Mouse (Mus musculus) adrenal gland (tissue): ENCODE results near the gene Smarca2.

Experiments
- intact Hi-C: fragments of 180-260 bp; cut with DNase I; formaldehyde crosslinking; loops from one replicate; pipeline ENCODE4 v1.15.1; 2025

Gene Smarca2

DNA sequence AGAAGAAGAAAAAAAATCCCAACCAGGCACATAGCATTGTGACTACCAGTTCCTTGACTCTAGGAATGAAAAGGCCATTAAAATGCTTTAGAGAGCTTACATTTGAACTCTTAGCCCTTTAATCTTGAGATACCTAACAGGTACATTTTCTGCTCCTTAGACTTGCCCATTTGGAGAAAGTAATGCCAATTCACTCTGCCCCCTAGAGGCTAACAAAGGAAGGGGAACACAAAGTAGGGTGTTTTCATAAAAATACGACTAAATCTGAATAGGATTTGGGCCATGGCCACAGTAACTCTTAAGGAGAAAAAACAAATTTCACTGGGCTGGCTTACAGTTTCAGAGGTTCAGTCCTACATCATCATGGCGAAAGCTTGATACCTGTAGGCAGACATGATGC is 77.9 kb downstream of the Smarca2 start:
- intact Hi-C loops: no loop called here

DNA sequence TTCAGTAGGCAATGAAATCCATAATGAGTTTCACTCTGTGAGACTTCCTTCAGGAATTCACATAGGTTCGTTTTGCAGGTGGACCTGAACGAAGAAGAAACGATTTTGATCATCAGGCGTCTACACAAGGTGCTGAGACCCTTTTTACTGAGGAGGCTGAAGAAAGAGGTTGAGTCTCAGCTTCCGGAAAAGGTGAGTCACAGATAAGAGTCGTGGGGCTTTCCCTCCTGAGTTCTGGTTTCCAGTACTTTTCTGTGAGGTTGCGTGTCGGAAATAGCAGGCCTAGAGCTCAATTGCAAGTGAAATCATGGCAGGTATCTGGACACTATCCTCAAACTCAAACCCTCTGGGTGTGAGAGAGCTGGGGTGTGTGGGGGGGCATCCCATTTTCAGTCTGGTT is 78.9 kb downstream of the Smarca2 start:
- intact Hi-C loops: no loop called here

DNA sequence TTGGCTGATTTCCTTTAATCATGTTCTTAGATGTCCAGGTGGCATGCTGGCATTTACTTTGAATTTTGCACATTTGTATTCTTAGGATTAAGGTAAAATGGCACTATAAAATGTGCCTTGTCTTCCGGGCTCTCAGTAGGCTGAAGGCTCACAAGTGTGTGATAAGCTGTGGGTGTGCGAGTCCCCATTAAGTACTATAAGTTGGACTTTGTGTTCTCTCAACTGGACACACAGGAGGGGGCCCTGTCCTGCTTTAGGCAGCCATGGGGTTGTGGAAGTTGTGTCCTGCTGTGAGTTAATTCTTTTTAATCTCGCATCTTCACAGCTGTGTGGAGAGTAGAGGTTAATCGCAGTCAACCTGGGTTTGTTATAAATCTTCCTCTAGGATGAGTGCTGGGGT is 85.7 kb downstream of the Smarca2 start:
- intact Hi-C loops: no loop called here

DNA sequence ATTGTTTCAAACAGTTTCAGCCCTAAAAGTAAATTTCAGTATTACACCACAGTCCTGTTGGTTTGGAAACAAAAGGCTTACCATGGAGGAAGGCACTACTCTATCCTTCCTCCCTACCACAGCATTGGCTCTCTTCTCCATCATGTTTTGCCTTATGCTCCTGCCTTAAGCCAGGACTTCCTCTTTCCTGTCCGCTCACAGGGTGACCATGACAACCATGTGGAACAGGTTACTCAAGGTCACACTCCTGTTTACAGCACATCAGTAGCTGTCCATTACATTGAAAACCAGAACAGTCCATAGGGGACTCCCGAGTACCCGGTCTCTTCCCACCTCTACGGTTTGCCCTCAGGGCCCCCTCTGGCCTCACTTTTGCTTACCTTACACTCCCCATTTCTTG is 92.3 kb downstream of the Smarca2 start:
- intact Hi-C loops: no loop called here

DNA sequence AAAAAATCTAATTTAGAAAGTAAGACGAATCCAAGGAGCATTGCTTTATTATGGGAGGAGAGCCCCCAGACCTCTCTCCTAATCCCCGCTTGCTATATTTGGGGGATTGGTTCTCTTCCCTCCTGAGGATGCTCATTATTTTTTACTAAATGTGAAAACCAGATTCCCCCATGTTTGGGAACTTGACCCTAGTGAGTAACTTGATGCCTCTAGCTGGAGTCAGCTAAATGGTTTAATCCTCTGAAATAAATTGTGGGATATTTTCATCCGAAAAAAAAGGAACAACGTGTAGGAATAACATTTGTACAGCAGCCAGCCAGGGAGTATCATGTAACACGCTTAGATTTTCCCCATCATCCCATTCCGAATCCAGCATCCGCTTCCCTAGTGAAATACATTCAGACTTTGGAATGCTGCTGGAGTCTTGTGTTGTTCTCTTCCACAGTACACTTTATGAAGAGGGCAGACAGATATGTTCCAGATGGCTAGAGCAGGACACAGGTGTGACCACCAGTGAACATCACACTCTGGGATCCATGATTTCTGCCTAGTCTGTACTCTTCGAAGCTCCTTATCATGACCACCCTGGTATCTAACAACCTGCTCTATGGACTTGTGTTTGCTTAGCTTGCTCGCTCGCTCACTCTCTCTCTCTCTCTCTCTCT is 99.8 kb downstream of the Smarca2 start:
- intact Hi-C loops: no loop called here

DNA sequence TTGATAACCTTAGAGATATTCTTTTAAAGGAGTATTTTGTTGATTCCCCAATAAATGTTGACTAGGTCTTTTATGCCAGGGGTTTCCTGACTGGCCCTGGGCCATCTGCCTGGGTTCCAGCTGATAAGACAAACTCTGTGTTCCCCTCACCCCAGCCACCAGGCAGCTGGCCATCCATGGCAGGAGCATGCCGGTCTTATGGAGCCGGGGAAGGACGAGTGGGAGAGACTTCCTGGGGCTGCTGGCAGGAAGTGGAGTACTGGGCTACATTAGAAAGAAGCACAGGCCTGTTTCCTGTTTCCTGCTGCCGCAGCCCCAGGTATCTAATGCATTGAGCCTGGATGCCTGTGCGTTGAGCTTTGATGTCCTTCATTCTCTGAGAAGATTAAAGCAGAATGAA is 102.1 kb downstream of the Smarca2 start:
- intact Hi-C loops: no loop called here

DNA sequence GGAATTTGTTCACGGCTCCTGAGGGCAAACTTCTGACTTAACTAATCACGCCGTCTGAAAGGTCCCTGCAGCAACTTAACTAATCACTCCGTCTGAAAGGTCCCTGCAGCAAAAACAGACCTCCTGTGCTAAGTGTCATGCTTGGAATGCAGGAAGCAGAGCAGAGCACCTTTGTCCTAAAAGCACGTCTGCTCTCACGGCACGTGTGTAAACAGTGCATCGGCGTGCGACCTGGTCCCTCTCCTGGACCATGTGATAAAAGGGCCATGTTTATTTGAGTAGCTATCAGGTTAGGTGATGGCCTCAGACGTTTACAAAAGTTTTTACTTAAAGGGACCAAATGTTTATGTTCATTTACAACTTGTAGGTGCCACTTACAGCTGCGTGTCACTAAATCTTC is 104.2 kb downstream of the Smarca2 start:
- intact Hi-C loops: no loop called here

DNA sequence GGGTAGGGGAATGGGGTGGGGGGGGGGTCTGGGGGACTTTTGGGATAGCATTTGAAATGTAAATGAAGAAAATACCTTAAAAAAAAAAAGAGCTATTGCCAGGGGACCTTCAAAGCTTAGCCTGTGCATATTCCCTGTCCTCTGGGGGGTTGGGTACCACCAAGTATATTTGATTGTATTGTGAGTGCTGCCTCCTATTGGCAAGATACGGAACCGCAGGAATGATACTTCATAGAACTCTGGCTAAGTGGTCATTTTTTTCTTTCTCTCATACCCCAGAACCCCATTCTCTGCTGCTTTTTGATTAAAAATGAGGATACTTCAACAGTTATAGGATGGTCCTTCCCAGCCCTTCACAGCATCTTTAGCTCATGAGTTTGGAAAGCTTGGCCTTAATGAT is 106.4 kb downstream of the Smarca2 start:
- intact Hi-C loops: no loop called here

DNA sequence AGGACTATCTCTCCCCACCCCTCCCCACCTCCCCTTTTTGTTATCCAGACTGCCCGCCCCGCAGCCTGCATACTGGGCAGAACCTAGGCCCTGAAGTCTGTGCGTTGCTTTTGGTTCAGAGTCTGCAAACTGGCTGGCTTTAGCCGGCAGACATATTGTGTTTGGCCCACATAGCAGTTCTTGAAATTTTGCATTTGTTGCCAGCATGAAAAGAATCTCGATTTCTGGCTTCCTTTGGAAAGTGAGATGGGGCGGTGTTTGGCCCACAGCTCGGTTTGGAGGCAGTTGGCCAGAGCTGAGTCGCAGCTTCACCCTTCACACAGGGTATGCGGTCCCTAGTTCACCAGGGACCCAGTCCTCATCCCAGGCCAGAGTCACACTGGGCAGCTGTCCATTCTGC is 111.4 kb downstream of the Smarca2 start:
- intact Hi-C loops: no loop called here

DNA sequence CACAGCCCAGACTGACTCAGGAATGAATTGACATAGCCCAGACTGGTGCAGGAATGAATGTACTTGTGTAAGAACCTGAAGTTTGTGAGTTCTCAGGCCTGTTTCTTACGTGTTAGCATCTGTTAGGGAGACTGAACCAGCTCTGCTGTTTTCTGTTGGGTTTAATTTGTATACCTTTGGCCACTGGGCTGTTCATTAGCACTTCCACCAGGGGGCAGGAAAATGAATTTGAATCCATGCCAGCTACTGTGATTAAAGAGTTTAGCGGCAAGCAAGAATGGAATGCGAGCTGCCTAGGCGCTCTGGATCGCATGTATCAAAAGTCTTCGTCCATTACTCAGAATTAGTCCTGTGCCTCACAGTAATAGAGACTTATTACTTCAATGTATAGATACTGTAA is 113.4 kb downstream of the Smarca2 start:
- intact Hi-C loops: no loop called here

DNA sequence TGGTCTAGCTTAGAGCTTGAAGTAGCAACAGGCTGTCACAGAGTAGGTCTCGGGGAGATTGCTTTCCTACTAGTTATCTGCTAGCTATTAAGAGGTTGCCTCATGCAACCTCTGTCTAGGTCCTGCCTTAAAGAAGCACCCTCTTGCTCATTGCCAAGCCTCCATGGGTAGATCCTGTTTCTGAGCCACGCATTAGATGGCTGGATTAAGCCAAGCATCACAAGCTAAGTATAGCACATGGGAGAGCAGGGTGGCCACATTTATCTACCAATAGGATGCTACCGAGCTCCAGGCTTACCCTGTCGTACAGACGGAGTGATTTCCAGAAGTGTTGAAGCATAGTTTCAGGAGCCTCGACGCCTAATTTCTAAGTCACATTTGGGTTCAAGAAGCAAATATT is 114.3 kb downstream of the Smarca2 start:
- intact Hi-C loops: no loop called here

DNA sequence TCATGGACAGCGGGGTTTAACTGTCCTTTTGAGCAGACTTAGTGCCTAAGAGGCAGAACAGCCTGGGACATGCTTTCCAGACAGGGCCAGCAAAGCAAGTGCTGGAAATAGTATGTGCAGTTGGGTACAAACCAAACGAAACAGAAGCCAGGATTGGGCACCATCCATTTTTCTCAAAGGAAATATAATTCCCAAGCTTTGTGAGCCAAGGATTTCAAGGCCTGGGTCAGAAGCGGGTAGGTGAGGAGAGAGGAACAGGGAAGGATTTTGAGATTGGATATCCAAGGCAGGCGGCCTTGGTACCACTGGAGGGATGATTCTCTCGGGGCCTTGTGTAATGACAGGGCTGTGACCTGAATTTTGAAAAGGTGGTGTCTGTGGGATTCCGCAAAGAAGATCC is 116.9 kb downstream of the Smarca2 start:
- intact Hi-C loops: no loop called here

DNA sequence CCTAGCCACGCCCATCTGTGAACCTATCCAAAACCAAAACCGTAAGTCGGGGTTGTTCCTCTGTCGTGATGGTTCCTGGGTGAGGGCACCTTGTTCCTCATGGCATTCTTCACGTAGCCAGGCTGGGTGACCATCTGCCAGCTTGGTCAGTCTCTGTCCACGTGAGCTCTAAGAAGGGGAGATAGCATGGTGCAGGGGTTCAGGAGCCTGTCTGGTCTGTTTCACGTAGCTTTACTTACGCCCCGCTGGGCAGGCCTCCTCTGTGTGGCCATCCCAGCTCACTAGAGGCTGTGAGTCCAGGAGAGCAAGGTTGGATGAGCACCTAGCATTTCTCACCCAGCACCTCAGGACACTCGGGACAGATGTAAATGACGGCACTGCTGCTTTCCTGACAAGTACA is 119.0 kb downstream of the Smarca2 start:
- intact Hi-C loops: no loop called here

DNA sequence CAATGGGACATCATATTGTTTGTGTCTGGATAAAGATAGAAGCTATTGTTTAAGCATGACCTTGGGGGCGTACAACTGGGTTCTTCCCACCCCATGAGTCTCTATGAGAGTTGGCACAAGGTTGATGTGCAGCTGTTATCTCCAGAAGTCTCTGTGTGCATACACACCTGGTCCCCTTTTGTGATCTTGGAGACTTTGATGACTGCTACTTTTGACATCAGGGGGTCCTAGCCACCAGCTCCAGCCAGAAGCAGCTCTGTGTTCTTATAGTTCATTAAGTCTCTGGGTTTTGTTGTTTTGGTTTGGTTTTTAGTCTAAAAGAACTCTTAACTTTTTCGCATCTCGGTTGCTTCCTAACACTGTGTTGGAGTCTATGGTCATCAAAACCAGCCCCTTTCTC is 119.8 kb downstream of the Smarca2 start:
- intact Hi-C loops: no loop called here

DNA sequence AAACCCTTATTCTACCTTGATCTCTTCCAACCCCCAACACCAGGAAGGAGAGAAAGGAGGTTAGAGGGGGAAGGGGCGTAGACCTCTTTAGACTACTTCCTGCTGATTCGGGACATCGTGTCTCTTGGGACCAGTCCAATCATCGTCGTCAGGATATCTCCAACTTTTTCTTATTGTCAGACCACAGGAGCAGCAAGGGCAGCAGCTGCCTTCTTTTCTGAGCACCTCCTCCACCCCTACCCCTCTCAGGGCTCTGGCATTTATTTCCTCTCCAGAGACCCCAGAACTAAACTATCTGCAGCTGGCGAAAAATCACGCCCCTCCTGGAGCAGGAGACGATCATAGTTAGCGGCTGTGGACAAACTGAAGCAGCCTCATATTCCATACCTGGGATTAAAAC is 122.9 kb downstream of the Smarca2 start:
- intact Hi-C loops: no loop called here

DNA sequence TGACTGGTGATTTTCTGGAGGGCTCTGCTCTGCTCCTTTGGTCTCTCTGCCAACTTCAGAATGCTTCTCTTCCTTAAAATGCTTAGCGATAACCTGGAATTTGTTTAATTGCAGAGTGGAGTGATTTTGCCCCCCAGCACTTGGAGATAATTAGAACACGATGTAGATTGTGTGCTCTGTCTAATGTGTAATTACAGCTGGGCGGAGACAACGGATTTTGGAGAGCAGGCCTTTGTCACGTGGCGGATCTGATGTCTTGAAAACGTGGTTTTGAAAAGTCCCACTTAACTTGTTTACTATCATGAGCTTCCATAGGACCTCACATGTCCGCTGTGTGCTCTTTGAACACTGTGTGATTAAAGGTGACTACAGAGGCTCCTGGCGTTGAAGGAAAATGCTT is 125.6 kb downstream of the Smarca2 start:
- intact Hi-C loops: loop anchor here (5.0 kb wide), 1 partner anchor 102 kb away; no protein-coding TSS in a partner anchor

DNA sequence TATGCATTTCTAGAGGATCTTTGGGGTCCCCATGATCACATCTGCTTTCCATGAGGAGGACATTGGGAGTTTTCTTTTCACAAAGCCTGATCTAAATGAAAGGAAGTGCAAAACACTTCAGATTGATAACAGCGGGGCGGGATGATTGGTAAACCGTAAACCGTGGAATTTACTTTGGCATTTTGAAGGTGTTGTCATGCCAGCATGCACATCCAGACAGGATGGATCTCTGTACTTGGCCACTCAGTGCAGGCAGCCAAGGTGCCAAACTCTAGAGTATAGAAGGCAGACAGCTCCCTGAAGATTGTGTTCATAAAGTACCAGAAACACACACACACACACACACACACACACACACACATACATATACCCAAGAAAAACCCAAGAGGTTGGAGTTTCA is 126.3 kb downstream of the Smarca2 start:
- intact Hi-C loops: loop anchor here (5.0 kb wide), 1 partner anchor 101 kb away; no protein-coding TSS in a partner anchor

DNA sequence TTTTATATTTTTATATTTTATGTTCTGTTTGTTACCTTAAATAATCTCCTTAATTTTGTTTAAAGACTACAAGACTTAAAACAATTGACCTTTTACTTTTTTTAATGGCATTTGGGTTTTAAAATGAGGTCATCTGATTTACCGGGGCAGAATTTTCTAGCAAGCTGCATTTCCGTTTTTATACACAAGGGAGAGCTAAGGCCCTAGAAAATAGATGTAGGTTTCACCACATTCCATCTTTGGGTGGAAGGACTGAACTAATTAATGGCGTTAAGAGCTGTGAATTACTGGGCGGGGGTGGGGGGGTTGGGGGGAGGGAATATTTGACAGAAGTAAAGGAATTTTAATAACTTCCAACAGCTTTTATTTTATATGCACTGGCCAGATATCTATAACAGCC is 127.0 kb downstream of the Smarca2 start:
- intact Hi-C loops: loop anchor here (5.0 kb wide), 1 partner anchor 100 kb away; no protein-coding TSS in a partner anchor

DNA sequence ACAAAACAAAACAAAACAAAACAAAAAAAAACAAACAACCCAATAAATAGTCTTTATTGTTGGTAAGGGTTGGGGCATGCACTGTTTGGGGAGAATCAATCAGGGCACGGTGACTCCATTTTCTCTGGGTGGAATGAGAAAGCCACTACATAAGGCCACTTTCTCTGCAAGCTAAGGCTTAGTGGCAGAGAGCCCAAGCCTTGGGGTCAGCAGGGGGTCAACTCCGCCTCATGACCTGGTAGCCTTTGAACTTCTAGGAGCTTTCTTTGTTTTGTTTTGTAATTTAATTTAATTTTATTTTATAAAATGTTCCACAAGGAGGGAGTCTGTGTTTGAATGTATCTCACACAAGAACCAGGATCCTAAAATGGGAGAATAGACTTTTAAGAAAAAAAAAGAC is 128.2 kb downstream of the Smarca2 start:
- intact Hi-C loops: loop anchor here (5.0 kb wide), 1 partner anchor 99 kb away; no protein-coding TSS in a partner anchor

DNA sequence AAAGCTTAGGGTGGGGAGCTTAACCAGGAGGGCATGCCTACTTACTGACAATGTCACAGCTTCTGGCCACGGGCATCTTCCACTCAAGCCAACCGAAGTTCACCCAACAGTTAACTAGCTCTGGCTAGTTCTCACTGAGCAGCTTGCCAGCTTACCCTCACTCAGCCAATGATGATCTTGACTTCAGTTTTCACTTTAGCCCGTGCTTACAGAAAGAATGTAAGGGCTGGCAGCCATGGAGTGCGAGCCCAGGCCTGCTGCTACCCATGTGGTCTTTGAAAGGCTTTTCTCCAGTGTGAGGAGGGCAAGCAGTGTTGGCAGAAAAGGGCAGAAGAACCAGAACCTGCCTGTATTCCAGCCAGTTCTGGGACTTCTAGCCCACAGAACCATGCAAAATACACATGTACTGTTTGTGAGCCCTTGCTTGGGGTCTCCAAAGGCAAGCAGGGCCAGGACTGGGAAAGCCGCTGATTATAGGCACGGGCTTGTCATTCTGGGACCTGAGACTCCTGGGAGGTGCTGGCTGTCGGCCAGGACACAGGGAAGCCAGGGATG is 128.8 kb downstream of the Smarca2 start:
- intact Hi-C loops: loop anchor here (5.0 kb wide), 1 partner anchor 99 kb away; no protein-coding TSS in a partner anchor

DNA sequence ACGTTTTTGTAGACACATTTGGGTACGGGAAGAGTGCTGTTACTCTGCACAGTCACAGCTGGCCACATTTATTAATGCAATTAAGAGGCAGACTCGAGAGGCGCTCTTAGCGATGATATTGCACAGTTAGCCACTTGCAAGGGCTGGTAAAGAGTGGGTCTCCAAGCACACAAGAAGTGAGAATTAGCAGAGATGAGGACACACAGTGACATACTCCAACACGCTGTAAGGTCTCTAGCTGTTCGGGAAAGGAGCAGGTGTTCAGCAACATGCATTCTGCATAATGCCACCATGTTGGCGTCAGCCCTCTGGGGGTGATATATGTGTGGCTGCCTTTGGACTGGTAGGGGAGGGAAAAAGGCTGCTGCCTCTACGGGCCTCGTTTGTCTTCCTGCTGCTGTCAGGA is 129.9 kb downstream of the Smarca2 start:
- intact Hi-C loops: loop anchor here (5.0 kb wide), 1 partner anchor 98 kb away; no protein-coding TSS in a partner anchor

DNA sequence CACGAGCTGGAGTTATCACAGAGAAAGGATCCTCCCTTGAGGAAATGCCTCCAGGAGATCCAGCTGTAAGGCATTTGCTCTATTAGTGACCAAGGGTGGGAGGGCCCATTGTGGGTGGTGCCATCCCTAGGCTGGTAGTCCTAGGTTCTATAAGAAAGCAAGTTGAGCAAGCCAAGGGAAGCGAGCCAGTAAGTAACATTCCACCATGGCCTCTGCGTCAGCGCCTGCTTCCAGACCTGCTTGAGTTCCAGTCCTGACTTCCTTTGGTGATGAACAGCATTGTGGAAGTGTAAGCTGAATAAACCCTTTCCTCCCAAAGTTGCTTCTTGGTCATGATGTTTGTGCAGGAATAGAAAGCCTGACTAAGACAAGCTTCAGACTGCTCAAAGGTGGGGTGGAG is 140.2 kb downstream of the Smarca2 start:
- intact Hi-C loops: loop anchor here (5.0 kb wide), 1 partner anchor 682 kb away; the partner anchor contains the start of gene Pum3

DNA sequence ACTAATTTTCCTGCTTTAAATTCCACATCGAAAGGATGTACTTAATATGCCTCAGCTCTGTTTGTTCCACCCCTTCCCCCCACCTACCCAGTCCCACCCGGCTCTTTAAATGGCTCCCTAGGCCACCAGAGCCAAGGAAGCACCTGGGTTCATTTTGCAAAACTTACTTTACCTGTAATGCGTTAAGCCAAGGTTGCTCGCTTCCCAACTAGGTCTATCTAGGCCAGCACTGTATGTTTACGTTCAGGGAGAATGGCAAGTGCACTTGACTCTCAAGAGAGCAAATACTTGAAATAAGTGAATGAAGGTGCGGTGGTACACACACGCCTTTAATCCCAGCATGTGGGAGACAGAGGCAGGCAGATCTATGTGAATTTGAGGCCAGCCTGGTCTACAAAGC is 140.7 kb downstream of the Smarca2 start:
- intact Hi-C loops: loop anchor here (5.0 kb wide), 1 partner anchor 682 kb away; the partner anchor contains the start of gene Pum3
